Mouse (Mus musculus): Measurements from ENCODE around the gene Zfp719.

- TF ChIP-seq POLR2A (IDR thresholded peaks at IDR 0.05; ENCODE audit: borderline replicate concordance, insufficient read depth, low read length) = no peak
- TF ChIP-seq CTCF (IDR thresholded peaks at IDR 0.05; ENCODE audit: borderline replicate concordance, insufficient read depth, low read depth, low read length) = no peak
Measured at GRCm38 (mm10) chr7:43545656-43546545, 33.5 kb upstream of the Zfp719 start.

Data from cerebellum, adult 2 months (tissue).